Mouse (Mus musculus) hindlimb bud, embryonic 11.5 days (tissue): Measurements from ENCODE around the gene Mettl7a2.

Experiments
- DNase-seq: peaks from one replicate; pipeline ENCODE4 v3.0.0-alpha.2; 2012; ENCODE audit warnings: low read depth, low spot score; ENCODE audit errors: extremely low spot score

Gene Mettl7a2

DNA sequence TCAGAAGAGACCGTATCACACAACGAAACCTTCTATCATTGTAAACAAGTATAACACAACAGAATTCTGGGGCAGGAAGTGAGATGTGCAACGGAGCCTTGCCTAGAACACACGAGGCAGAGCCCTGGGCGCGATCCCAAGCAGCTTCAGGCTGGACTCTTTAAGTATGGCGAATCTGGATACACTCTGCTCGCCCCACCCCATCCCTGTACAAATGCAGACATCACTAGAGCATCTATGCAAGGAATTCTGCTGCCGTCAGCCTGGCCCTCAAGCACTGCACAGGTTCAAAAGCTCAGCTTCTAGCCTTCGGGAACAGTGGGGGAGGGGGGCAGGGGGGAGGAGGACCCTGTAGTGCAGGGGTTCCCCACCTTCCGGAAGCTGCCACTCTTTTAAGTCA is 40.0 kb downstream of the Mettl7a2 start:
- no peak for DNase-seq

DNA sequence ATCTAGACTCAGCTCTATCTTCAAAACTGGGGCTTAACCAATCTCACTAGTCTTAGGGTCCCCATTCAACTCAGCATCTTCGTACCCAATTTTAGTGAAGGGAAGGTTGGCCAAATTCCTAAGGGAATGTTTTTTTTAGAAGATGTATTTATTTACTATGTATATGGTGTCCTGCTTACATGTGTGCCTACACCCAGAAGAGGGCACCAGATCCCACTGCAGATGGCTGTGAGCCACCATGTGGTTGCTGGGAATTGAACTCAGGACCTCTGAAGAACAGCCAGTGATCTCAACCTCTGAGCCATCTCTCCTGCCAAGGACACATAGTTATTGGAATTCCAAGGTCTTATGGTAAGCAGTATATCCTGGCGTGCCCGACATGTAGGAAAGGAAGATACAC is 42.6 kb downstream of the Mettl7a2 start:
- no peak for DNase-seq

DNA sequence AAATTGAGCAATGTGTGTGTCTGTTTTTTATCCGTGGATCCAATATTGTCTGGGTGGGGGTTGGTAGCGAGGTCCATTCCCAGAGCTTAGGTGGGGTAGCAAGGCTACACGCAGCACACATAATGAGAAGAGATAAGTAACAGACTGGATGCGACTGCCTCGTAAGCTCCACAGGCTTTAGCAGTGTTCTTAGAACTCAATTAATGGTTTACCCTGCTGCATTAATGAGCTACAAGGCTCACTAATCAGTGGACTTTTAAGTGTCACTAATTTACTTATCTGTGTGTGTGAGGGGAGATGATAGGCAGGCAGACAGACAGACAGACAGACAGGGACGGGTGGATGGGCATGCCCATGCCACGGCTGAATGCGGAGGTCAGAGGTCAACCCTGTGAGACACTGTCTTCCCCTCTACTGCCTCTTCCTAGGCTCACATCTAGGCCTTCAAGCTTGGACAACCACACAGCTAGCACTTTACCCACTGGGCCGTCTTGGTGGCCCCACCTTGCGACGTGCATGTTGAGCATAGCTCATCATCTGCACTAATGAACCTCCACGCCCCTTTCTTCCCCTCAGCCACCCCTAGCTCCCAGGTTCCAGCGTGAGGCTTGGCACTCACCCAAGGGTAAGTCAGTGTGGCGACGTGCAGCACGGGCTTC is 47.7 kb downstream of the Mettl7a2 start:
- no peak for DNase-seq

DNA sequence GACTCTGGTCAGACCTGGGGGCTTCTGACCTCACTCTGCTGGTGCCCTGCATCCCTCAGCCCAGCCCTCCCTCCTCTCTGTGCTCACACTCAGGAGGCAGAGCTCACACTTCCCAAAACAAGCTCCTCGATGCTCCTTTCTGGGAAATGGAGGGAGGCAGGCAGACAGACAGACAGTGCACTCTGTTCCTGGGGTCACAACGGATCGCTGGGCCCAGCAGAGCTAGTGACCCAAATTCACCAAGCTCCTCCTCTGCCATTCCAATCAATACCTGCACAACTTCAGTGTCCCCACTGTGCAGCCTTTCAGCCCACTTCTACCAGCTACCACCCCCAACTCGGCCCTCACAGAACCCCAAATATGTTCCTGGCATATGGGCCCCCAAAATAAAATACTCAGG is 48.8 kb downstream of the Mettl7a2 start:
- no peak for DNase-seq

DNA sequence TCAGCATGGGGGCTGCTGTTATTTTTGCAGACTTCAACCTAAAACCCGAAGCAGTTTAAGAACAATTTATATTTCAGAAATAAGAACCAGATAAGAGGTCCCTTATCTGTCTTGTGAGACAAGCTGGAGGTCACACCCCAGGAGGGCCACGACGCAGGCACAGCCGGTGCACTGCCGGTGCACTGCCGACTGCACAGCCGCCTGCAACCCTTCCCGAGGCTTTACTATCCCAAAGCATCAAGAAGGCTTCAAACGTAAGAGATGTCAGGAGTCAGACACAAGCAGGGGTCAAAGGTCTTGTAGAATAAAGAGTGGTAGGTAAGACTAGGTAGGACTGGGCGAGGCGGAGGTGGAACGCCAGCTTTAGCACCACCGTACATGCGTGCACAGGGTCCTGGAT is 49.3 kb downstream of the Mettl7a2 start:
- DNase-seq: no peak

DNA sequence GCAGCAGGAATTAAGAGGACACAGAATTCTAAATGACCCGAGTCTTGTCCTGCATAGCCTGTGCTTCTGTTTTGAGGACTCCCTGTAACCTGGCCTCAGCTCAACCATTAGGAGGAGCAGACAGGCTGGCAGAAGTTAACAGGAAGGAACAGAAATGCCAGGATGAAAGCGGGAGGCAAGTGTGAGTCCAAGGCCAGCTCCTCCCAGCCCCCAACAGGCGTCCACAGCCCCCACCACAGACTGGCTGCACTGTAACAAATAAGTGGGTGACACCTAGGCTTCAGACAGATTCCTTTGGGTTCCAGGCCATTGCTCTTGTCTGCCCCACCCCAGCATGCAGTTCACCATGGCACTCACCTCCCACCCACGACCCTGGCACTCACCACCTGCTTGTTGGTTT is 49.8 kb downstream of the Mettl7a2 start:
- DNase-seq: no peak

DNA sequence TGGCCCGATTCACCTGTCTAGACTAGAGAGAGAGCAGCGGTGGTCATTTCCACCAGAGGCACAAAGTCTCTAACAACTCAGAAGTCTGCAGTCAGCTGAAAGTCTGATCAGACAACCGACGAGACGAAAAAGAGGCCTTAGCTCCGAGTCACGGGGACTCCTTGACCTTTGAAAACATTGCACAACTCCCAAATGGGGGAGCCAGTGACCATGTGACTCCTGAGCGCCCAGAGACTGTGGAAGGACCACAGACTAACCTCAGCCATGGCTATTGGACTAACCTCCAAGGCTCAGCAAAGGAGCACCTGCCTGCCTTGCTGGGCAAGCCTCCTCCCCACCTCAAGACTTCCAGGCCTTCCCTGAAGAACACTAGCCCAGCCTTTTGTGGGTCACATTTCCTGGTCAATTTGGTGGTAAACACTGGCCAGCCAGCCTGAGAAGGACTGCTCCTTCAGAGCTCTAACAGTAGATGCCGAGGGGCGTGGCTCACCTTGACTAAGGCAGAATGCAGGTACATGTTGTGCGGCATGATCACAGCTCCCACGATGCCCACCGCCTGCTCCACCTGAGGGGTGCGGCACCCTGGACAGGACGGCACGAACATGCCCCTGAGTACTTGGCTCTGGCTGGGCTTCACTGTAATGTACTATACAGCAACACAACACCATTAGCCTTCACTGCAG is 50.5 kb downstream of the Mettl7a2 start:
- DNase-seq: no peak

DNA sequence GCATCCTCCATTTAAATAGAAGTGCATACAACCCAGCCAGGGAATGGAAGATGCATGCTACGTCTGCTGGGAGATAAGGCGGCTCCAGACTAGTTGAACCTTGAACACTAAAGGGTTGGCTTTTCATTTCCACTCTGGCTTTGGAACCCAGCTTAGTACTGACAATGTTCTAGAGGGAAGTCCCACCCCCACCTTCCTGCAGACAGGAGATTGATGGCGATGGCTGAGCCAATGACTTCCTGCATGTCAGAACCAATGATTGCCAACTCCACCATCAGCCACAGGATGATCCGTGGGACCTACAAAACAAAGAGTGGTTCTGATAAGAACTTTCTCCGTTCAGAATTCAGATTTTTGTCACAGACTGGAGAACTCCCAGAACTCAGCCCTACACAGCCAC is 53.1 kb downstream of the Mettl7a2 start:
- DNase-seq: no peak

DNA sequence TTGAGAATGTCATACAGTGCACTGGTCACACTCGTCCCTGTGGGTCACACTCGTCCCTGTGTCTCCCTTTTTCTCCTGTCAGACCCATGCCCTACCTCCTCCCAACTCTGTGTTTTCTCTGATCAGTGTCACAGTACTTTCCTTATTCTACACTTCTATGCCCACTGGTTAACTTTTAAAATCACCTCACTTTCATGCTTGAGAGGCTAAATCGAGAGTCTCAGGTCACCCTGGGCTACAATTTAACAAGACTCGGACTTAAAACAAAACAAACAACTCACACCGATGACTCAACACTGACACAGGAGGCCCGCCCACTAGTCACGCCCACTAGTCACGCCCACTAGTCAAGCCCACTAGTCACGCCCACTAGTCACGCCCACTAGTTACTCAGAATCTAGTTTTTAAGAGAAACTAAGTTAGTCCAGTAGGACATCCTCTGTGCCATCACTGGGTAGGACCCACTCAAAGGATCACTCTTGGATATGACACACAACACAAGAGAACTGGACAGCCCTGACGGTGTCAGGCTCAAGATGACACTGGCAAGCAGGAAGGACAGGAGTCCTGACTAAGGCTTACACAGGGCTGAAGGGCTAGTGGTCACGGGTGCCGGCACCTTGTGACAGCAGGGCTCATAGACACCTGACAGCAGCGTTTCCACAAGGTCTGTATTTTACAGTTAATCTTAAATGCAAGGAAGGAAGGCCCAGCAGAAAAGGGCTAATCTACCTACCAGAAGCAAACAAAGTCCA is 58.1 kb downstream of the Mettl7a2 start:
- DNase-seq: no peak
